Mouse (Mus musculus): ENCODE data around the gene Morn1. TPM values are rescaled to one million over a fixed set of nuclear protein-coding genes. Genes with fewer than 3 reads are reported as not detected.

The Morn1 gene
- 10 to 100 TPM; 16.0 to 16.3 TPM for total RNA-seq (2021)

- intact Hi-C loops (cut with DNase I): no loop called here
- peak; percentile 100 for DNase-seq (ENCODE audit: extremely low spot score in 1 of 2, low spot score in 2 of 2)
These were observed at the start of gene Morn1, which contains the start of gene Rer1 for GRCm38 (mm10) chr4:155086108-155087024. Morn1 (plus strand) TSS chr4:155086577. Rer1 (minus strand) TSS chr4:155086382.

GRCm38 (mm10) chr4:155040197-155040596 lies 46.2 kb upstream of the Morn1 start:
- DNase-seq (ENCODE audit: extremely low spot score in 1 of 2, low spot score in 2 of 2): no peak
- intact Hi-C loops (cut with DNase I): no loop called here

GRCm38 (mm10) chr4:155040696-155041095 lies 45.7 kb upstream of the Morn1 start:
- no peak for DNase-seq (ENCODE audit: extremely low spot score in 1 of 2, low spot score in 2 of 2)
- intact Hi-C loops (cut with DNase I): no loop called here

GRCm38 (mm10) chr4:155042606-155043288 lies 43.6 kb upstream of the Morn1 start:
- intact Hi-C loops (cut with DNase I): no loop called here
- peak in 1 of 2 experiments; percentile 57 for DNase-seq (ENCODE audit: extremely low spot score in 1 of 2, low spot score in 2 of 2)

- no peak for DNase-seq (ENCODE audit: extremely low spot score in 1 of 2, low spot score in 2 of 2)
- intact Hi-C loops (cut with DNase I): no loop called here
These were observed 43.1 kb upstream of the Morn1 start for GRCm38 (mm10) chr4:155043289-155043625.

GRCm38 (mm10) chr4:155046636-155047035 lies 39.7 kb upstream of the Morn1 start:
- no peak for DNase-seq (ENCODE audit: extremely low spot score in 1 of 2, low spot score in 2 of 2)
- intact Hi-C loops (cut with DNase I): no loop called here

- no peak for DNase-seq (ENCODE audit: extremely low spot score in 1 of 2, low spot score in 2 of 2)
- intact Hi-C loops (cut with DNase I): no loop called here
These were observed 36.3 kb upstream of the Morn1 start for GRCm38 (mm10) chr4:155050116-155050515.

- no peak for DNase-seq (ENCODE audit: extremely low spot score in 1 of 2, low spot score in 2 of 2)
- intact Hi-C loops (cut with DNase I): loop anchor here (2.0 kb wide), 1 partner anchor 72 kb away; no protein-coding TSS in a partner anchor
These were observed 29.7 kb upstream of the Morn1 start, which contains the start of gene Plch2 for GRCm38 (mm10) chr4:155056724-155057123. Plch2 (minus strand) TSS chr4:155056784.

GRCm38 (mm10) chr4:155058325-155058724 lies 28.1 kb upstream of the Morn1 start:
- intact Hi-C loops (cut with DNase I): no loop called here
- no peak for DNase-seq (ENCODE audit: extremely low spot score in 1 of 2, low spot score in 2 of 2)

- DNase-seq (ENCODE audit: extremely low spot score in 1 of 2, low spot score in 2 of 2): no peak
- intact Hi-C loops (cut with DNase I): loop anchor here (2.0 kb wide), 1 partner anchor 81 kb away; no protein-coding TSS in a partner anchor
These were observed 22.5 kb upstream of the Morn1 start for GRCm38 (mm10) chr4:155063895-155064294.

- no peak for DNase-seq (ENCODE audit: extremely low spot score in 1 of 2, low spot score in 2 of 2)
- intact Hi-C loops (cut with DNase I): no loop called here
These were observed 21.9 kb upstream of the Morn1 start for GRCm38 (mm10) chr4:155064474-155064873.

GRCm38 (mm10) chr4:155065970-155066833 lies 20.2 kb upstream of the Morn1 start:
- intact Hi-C loops (cut with DNase I): loop anchor here (5.0 kb wide), 1 partner anchor 189 kb away; no protein-coding TSS in a partner anchor
- peak; percentile 86 to 92 for DNase-seq (ENCODE audit: extremely low spot score in 1 of 2, low spot score in 2 of 2)

- peak; percentile 94 to 98 for DNase-seq (ENCODE audit: extremely low spot score in 1 of 2, low spot score in 2 of 2)
- intact Hi-C loops (cut with DNase I): loop anchor here (5.0 kb wide), 1 partner anchor 190 kb away; no protein-coding TSS in a partner anchor
These were observed 19.4 kb upstream of the Morn1 start, which contains the start of gene Pex10 for GRCm38 (mm10) chr4:155066834-155067522. Pex10 (plus strand) TSS chr4:155067016.

- DNase-seq (ENCODE audit: extremely low spot score in 1 of 2, low spot score in 2 of 2): no peak
- intact Hi-C loops (cut with DNase I): loop anchor here (5.0 kb wide), 1 partner anchor 191 kb away; no protein-coding TSS in a partner anchor
These were observed 17.9 kb upstream of the Morn1 start for GRCm38 (mm10) chr4:155068357-155068972.

GRCm38 (mm10) chr4:155069191-155069590 lies 17.2 kb upstream of the Morn1 start:
- peak in 1 of 2 experiments; percentile 59 for DNase-seq (ENCODE audit: extremely low spot score in 1 of 2, low spot score in 2 of 2)
- intact Hi-C loops (cut with DNase I): loop anchor here (5.0 kb wide), 1 partner anchor 192 kb away; no protein-coding TSS in a partner anchor

GRCm38 (mm10) chr4:155070199-155070598 lies 16.2 kb upstream of the Morn1 start:
- intact Hi-C loops (cut with DNase I): no loop called here
- DNase-seq (ENCODE audit: extremely low spot score in 1 of 2, low spot score in 2 of 2): no peak

GRCm38 (mm10) chr4:155070921-155071320 lies 15.5 kb upstream of the Morn1 start:
- intact Hi-C loops (cut with DNase I): no loop called here
- no peak for DNase-seq (ENCODE audit: extremely low spot score in 1 of 2, low spot score in 2 of 2)

Measured in left cerebral cortex, postnatal 10 days (tissue).